Mouse (Mus musculus) yolk sac, embryonic 10.5 days (tissue): Measurements from ENCODE around the gene B3galt6.

Source experiments
- DNase-seq: peaks from one replicate; pipeline ENCODE4 v3.0.0-alpha.2; 2017; ENCODE audit warnings: low spot score

B3galt6 gene

GRCm38 (mm10) chr4:155991211-155991907 lies 1.1 kb downstream of the B3galt6 start:
- no peak for DNase-seq

GRCm38 (mm10) chr4:155983788-155984187 lies 8.7 kb downstream of the B3galt6 start:
- no peak for DNase-seq

GRCm38 (mm10) chr4:155981436-155982082 lies 10.9 kb downstream of the B3galt6 start:
- no peak for DNase-seq

GRCm38 (mm10) chr4:155973239-155973638 lies 19.2 kb downstream of the B3galt6 start:
- no peak for DNase-seq

- no peak for DNase-seq
These were observed 19.8 kb downstream of the B3galt6 start for GRCm38 (mm10) chr4:155972651-155973050.

- no peak for DNase-seq
These were observed 22.2 kb downstream of the B3galt6 start for GRCm38 (mm10) chr4:155970286-155970685.

GRCm38 (mm10) chr4:155969043-155969653 lies 23.3 kb downstream of the B3galt6 start:
- no peak for DNase-seq

- DNase-seq: peak; percentile 38
These were observed 28.1 kb downstream of the B3galt6 start for GRCm38 (mm10) chr4:155964396-155964795.

- peak; percentile 17 for DNase-seq
These were observed 29.3 kb downstream of the B3galt6 start for GRCm38 (mm10) chr4:155963106-155963505.

GRCm38 (mm10) chr4:155962167-155962971 lies 30.1 kb downstream of the B3galt6 start, which contains the start of gene C1qtnf12:
Gene C1qtnf12 (plus strand): TSS chr4:155962318.
- DNase-seq: peak; percentile 78

- peak; percentile 48 for DNase-seq
These were observed 33.2 kb downstream of the B3galt6 start for GRCm38 (mm10) chr4:155959275-155959674.

- DNase-seq: no peak
These were observed 37.0 kb downstream of the B3galt6 start for GRCm38 (mm10) chr4:155955491-155955890.

- DNase-seq: no peak
These were observed 45.4 kb downstream of the B3galt6 start for GRCm38 (mm10) chr4:155947094-155947493.

- DNase-seq: peak; percentile 62
These were observed 48.2 kb downstream of the B3galt6 start for GRCm38 (mm10) chr4:155944271-155944670.

GRCm38 (mm10) chr4:155943534-155944249 lies 48.8 kb downstream of the B3galt6 start, which contains the start of gene Ube2j2:
Gene Ube2j2 (plus strand): TSS chr4:155943831.
- peak; percentile 97 for DNase-seq

- DNase-seq: no peak
These were observed 49.4 kb downstream of the B3galt6 start for GRCm38 (mm10) chr4:155943049-155943452.
